In the genomic region with DNA sequence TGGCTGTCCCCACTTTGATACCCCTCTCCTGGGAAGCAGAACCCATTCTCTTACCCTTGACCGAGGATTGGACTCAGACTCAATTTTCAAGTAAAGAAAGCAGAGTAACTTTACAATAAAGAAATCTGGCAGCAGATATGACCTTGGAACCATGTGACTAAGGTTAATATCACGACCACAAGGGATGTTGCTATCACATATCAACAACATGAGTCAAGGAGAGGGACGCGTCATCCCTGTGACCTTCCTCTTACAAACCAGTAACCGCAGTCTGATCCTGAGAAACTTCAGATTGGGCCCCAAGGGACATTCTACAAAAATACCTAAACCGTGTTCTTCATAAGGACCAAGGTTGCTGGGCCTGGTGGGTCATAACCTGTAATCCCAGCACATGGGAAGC, we compare ENCODE assay signal across 25 mouse cellular contexts. TPM values are rescaled to one million over a fixed set of nuclear protein-coding genes. Genes with fewer than 3 reads are reported as not detected.
"Had no signal": no experiment of that assay in that cellular context is flagged by ENCODE, and none has a peak within 500 bp of the region (broad histone marks: within the 10 kb centered on the region; RNA-seq: fewer than 3 reads in every experiment).

No protein-coding gene starts in this region.

- H3K4me3 ChIP-seq: layer of hippocampus, adult 2 months; limb, embryonic 13.5 days; midbrain, embryonic 10.5 days; midbrain, embryonic 15.5 days; neural tube, embryonic 13.5 days had no signal

- DNase-seq: kidney, postnatal 10 days; kidney, postnatal 4 days; left cerebral cortex, postnatal 4 days; lung, adult 18-20 months; lung, postnatal 36 days; right cerebral cortex, adult 18-20 months; right cerebral cortex, postnatal 25 days; thymus, postnatal 36 days had no signal

- H3K36me3 ChIP-seq: limb, embryonic 13.5 days; midbrain, embryonic 10.5 days; midbrain, embryonic 15.5 days; neural tube, embryonic 13.5 days had no signal

- H3K27me3 ChIP-seq: limb, embryonic 13.5 days; midbrain, embryonic 15.5 days; neural tube, embryonic 13.5 days had no signal

RNA-seq across cellular contexts. Expression of a gene that starts 39.2 kb away (rescaled TPM):
- total RNA-seq: layer of hippocampus, adult 2 months; layer of hippocampus, postnatal 14 days; left cerebral cortex, adult 18-20 months; left cerebral cortex, postnatal 10 days; left cerebral cortex, postnatal 4 days; liver, adult 2 months; megakaryocyte progenitor cell, adult 5-6 weeks; monocyte, adult 5-6 weeks had no signal
- polyA plus RNA-seq: kidney, embryonic 14.5 days; limb, embryonic 13.5 days; liver, adult 2 months; liver, embryonic 14.5 days; lung, embryonic 16.5 days; midbrain, embryonic 10.5 days; midbrain, embryonic 15.5 days; neural tube, embryonic 13.5 days; small intestine, adult 2 months; stomach, embryonic 16.5 days; thymus, postnatal 0 days had no signal
